Mouse (Mus musculus) CD4-positive helper T cell, adult 2 months (primary cell): ENCODE results near the gene Med8.
A peak's percentile ranks its signal among the peaks of the same experiment; 100 is the strongest.

Experiments used
- DNase-seq: peaks from one replicate; pipeline ENCODE4 v3.0.0-alpha.2; 2012; ENCODE audit warnings: low read depth, missing footprints, low spot score

The Med8 gene

GRCm38 (mm10) chr4:118415779-118416178 lies 6.6 kb downstream of the Med8 start:
- DNase-seq: no peak

DNA sequence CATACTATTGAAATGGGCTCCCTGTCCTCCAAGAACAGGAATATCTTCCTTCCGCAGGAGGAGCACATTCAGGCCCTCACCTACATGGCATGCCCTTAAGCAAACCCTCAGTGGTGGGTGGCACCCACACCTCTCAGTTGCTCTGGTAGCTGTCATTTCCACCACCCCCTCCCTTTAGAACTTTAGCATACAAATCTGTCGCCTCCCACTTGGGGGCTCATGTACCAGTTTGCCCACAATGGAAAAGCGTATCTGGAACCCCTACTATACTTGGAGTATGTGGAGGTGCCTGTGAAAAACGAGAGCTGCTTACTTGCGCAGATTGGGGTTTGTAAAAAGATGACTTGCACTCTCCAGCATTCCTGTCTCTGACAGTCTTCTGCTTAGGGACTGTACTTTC lies 7.2 kb downstream of the Med8 start:
- no peak for DNase-seq

GRCm38 (mm10) chr4:118417112-118417797 lies 8.1 kb downstream of the Med8 start:
- DNase-seq: no peak

DNA sequence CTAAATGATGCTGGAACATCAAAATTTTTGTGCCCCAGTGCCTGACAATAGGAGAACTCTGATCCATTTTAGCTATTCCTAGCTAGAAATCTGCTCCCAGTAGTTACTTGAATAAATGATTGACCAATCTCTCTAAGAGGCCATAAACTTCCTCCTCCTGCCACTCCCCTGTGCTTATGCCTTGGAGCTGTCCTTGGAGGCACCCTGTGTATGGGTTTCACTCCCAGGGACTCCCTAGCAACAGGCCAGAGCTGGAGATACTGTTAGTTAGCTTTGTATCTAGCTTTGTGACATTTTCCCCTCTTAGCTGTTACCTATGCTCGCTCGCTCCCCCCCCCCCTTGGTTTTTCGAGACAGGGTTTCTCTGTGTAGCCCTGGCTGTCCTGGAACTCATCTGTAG lies 12.2 kb downstream of the Med8 start:
- no peak for DNase-seq

- DNase-seq: no peak
These were observed 15.5 kb downstream of the Med8 start for GRCm38 (mm10) chr4:118424541-118425160.

- DNase-seq: no peak
These were observed 16.2 kb downstream of the Med8 start for GRCm38 (mm10) chr4:118425374-118425773.

- DNase-seq: no peak
These were observed 18.3 kb downstream of the Med8 start for GRCm38 (mm10) chr4:118427415-118427767.

GRCm38 (mm10) chr4:118427768-118428451 lies 18.8 kb downstream of the Med8 start, which contains the start of gene Elovl1:
TSS of gene Elovl1 (plus strand) at chr4:118428093.
- peak; percentile 90 for DNase-seq

DNA sequence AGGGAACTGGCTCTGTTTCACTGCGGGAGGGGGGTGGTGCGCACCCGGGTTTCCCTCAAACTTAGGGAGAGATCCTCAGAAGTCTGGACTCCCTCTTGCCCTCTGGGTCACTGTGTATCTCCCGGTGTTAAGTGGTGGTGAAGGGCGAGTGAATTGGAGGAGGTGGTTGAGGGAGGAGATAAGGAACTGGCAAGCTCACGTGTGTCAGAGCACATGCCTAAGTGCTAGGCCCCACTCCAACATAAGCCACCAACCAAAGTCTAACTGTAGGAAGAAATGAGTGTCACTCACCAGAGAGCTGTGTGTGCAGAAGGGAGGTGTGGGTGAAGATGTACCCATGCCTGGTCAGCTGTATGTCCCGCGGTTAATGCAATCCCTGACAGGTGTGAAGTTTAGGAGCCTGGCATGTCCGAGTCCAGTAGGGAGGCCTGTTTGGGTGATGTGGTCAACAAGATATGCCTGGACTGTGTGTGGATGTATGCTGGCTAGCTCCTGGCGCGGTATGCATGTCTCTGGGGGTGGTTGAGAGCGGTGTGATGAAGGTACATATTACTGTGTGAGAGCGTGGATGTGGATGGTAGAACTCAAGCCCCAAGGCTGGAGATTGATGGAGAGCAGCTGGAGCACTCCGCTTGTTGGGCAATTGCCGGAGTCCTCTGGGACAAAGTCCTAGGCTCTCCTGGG lies 19.5 kb downstream of the Med8 start:
- peak; percentile 48 for DNase-seq

DNA sequence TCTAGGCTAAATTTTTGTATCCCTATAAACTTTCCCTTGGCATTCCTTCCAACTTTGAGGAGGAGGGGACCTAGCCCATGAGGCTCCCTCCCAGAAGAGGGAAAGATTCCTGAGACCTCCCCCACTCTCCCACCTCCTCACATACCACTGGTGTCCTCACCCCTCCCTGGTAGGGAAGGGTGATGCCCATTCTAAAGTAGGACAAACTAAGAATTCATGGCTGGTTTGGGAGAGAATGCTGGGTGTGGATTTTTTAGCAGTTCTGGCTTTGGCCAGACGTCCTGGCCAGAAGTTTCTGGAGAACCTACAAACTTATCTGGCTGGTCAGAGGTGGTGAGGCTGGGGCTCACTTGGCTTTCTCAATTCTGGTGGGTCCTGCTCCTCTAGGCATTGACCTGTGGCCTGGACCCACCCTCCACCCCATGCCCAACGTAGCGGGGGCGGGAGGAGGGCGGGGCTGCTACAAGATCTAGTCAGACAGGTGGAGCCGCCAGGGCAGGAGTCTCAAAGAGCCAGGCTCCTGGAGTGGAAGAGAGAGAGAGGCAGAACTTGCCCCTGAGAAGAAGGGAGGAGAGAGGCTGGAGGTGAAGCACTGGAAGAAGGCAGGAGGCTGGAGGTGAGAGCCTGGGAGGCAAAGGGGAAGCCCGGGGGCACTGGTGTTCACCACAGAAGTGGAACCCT lies 20.2 kb downstream of the Med8 start:
- DNase-seq: no peak

DNA sequence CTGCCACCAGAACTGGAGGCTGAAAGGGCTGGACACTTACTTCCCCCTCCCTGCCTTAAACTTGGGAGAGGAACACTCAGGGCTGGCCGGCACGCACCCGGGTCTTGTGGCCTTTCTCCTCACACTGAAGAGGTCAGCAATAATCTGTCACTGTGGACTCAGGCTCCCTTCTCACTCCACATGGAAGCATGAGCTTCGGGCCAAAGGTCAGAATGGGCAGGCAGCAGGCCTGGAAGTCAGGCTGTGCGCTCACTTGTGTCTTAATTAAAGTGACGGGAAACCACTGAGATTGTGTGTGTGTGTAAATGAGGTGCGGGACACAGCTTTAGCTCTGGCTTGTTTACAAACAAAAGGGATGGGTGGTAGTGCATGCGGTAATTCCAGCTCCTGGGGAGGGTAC lies 23.2 kb downstream of the Med8 start:
- DNase-seq: no peak

GRCm38 (mm10) chr4:118436820-118437603 lies 27.9 kb downstream of the Med8 start, which contains the start of gene Cdc20:
TSS of gene Cdc20 (minus strand) at chr4:118437352.
- peak; percentile 95 for DNase-seq

DNA sequence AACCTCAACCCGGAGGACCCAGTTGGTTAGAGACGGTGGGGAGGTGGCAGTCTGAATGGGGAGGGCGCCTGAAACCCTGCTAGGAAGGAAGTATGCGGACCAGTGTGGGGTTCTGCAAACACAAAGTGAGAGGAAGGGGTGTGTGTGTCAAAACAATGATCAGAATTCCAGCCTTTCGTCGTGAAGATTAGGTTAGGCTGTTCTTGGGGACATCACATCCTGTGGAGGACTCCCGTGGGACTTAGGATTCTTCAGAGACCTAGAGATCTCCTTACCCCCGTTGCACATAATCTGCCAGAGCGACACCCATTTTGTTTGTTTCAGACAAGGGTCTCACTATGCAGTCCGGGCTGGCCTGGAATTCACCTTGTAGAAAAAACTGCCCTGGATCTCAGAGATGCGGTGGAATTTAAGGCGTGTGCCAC lies 28.7 kb downstream of the Med8 start:
- DNase-seq: no peak

DNA sequence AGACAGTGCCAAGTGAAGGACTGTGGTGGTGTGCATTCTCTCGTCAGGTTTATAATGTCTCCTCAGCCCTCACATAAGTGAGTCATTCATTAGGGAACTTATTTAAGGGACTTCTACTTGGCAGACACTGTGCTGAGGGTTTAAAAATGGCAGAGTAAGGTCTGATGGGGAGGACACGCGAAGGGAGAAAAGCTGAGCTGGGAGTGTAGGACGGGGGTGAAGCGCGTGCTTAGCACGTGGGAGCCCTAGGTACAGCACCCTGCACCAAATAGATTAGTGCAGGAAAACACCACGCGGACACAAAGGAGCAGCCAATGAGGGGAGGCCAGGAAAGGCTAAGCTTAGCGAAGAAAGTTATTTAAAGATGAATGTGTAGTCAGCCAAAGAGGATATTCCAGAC lies 36.0 kb downstream of the Med8 start:
- no peak for DNase-seq

GRCm38 (mm10) chr4:118445781-118446414 lies 36.8 kb downstream of the Med8 start:
- DNase-seq: no peak

GRCm38 (mm10) chr4:118446415-118447153 lies 37.4 kb downstream of the Med8 start:
- no peak for DNase-seq

DNA sequence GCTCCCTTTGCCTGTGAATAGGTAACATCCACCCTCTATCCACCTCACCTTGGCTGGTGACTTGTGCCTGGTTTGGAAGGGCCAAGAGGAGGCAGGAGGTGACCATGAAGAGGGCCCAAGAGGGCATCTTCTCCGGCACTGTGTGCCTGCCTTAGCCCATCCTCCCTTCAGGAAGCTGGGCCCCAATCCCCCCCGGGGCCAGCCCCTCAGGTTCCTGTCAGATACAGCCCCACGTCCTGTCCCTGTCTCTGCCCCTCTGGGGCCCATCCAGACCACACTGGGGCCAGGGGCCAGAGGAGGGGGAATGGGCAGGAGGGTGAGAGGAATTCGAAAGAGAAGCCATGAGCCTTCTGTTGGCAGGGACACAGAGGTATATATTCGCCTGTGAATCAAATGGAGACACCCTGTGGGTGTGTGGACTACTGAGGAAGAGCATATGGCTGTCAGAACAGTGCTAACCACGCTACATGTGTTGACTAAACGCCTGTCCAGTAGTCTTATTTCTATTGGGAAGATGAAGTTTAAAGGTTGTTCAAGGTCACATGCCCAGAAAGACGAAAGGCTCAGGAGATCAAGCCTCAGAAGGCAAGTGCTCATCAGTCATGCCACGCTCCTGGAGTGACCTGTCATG lies 48.3 kb downstream of the Med8 start, which contains the start of gene Mpl:
Gene Mpl (minus strand): TSS at position 169 of the 631 bp plus-strand sequence.
- DNase-seq: no peak

DNA sequence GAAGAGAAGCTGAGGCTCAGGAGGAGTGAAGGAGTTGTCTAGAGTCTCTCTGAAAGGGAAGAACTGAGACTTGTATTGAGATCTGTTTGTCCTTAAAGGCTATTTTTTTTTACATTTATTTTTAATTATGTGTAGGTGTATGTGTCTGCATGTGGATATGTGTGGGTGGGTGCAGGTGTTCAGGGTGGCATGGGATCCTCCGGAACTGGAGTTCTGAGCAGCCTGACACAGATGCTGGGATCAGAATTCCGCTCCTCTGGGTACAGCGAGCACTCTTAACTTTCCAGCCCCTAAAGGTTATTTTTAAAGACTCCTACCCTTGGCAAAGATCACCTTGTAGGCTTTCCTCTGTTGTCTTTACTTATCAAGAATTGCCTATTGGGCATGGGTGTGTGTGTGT lies 55.8 kb downstream of the Med8 start:
- DNase-seq: no peak
